Mouse (Mus musculus): ENCODE measurements around the gene Ppp2r5b.

DNA sequence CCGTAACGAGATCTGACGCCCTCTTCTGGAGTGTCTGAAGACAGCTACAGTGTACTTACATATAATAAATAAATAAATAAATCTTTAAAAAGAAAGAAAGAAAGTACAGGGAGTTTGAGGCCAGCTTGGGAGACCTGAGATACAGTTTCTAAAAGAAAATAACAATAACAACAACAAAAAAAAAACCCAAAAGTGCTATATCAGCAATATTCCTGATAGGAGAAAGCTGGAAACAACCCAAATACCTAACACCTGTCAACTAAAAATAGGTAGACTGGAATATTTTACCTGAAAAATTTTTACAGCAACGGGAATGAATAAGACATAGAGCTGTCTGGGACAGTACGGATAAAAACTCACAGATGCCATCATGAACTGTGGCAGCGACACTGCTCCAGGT, 56.9 kb downstream of the Ppp2r5b start:
- TF ChIP-seq CTCF (IDR thresholded peaks at IDR 0.05; ENCODE audit: low read depth) (no peak), EP300 (optimal IDR thresholded peaks at IDR 0.05) (no peak)

Measured in stomach, postnatal 0 days (tissue).